Mouse (Mus musculus) layer of hippocampus, postnatal 25 days (tissue): ENCODE data around the gene H2-M3. TPM values are rescaled to one million over a fixed set of nuclear protein-coding genes. Genes with fewer than 3 reads are reported as not detected.
A peak's percentile ranks its signal among the peaks of the same experiment; 100 is the strongest.
"Not testable (repeated sequence)": the region's sequence is repeated elsewhere in the genome, so short reads cannot be mapped to it uniquely, and the experiment has no call there.

ENCODE experiments used
- DNase-seq, 2 experiments: peaks; one replicate each; pipeline ENCODE4 v3.0.0; 2022; ENCODE audit warnings: mixed read lengths in 2 of 2, low spot score in 1 of 2; ENCODE audit errors: extremely low spot score in 1 of 2
- total RNA-seq, 2 experiments: library from RNA; stranded (reverse); gene quantifications; 2 replicates each; pipeline ENCODE4 v1.2.3; 2021

Gene H2-M3
- 1 to 10 TPM; 1.2 to 2.2 TPM for total RNA-seq

DNA sequence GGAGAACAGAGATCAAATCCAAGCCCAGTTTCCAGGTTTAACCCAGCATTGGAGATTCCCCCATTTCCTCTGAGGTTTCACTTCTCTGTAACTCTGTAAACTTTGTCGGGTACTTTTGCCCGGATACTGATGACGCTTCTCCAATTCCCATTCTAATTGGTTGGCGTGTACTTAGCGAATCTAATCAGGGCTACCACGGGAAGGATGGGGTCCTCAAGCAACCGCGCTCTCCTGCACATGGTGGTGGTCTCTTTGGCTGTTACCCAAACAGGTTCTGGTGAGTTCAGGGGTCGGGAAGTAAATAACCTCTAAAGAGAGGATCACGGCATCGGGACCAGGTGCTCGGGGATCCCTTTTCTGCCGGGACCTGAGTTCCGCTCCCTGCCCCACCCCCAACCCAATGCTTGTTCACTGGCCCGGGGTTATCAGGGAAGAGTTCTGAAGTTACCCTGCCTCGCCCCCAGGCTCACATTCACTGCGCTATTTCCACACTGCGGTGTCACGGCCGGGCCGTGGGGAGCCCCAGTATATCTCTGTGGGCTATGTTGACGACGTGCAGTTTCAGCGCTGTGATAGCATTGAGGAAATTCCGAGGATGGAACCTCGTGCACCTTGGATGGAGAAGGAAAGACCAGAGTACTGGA, at the start of gene H2-M3:
H2-M3 (plus strand) TSS at position 163 of the 644 bp plus-strand sequence.
- peak; percentile 86 to 97 for DNase-seq

DNA sequence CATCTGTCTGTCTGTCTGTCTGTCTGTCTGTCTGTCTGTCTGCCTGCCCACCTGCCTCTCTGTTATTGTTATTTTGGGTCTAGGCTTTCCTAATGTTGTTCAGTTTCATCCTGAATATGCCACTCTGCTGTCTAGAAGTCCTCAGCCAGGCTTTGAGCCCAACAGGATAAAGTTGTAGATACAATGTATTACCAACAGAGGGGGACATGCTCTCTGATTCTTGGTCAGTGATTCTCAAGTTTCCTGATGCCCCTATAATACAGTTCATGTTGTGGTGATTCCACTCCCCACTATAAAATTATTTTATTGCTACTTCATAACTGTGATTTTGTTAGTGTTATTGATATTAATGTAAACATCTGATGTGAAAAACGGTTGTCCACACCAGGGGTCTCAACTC, 48.1 kb upstream of the H2-M3 start:
- no peak for DNase-seq

DNA sequence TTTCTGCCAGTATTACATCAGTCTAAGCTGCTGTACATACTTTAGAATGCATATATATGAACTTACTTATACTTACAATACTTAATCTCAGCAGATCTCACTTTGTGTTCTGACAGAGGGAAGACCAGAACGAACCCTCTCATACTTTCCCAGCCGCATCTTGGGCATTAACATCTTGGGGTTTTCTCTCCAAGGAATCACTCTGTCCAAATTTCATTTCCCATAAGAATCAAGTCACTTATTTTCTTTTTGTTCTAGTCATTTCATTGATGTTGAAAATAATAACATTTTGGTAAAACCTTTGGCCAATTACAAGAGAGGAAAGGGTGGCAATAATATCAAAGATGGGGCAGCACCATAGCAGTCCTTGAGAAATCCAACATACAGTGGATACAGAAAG, 32.8 kb upstream of the H2-M3 start, which contains the start of gene Olfr97:
Olfr97 (minus strand) TSS at position 101 of the 400 bp plus-strand sequence.
- not testable (repeated sequence) for DNase-seq

DNA sequence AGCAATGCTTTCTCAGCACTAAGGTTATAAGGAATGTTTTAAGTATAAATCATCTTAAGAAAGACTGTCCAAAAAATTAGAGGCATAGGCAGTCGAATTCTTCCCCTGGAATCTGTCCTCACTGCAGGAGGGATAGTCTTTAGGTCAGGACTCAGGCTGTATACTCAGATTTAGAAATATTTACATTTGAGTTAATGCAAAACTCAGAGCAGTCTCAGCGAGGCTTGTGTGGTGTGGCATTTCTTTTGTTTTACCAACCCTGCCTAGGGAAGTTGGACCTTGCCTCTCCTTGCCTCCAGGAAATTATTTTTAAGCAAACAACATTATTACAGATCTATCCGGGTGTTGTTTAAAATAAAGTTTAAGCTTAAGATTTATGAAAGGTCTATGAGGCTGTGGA, 27.8 kb upstream of the H2-M3 start:
- DNase-seq = no peak

DNA sequence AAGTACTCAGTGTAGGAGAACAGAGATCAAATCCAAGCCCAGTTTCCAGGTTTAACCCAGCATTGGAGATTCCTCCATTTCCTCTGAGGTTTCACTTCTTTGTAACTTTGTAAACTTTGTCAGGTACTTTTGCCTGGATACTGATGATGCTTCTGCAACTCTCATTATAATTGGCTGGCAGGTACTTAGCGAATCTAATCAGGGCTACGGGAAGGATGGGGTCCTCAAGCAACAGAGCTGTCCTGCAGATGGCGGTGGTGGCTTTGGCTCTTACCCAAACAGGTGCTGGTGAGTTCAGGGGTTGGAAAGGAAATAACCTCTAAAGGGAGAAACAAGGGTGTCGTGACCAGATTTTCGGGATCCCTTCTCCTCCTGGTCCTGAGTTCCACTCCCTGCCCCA, 23.3 kb upstream of the H2-M3 start:
- peak in 1 of 2 experiments; percentile 36 for DNase-seq

DNA sequence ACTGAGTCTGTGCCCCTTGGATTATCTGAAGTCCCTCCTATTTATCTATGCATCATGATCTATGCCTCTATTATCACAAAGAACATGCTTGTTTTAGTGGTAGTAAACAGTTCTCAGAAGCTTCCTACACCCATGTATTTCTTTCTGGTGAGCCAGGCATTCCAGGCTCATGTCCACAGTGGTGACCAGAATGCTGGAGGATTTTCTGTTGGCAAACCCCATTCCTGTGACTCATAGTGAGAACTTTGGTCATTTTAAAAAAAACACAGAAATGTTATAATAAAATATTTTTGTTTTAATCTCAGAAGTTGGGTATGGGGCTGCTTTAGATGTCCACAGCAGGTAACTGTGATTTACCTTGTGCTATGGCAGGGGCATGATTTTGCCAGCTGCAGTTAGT, 20.6 kb upstream of the H2-M3 start:
- DNase-seq = no peak

DNA sequence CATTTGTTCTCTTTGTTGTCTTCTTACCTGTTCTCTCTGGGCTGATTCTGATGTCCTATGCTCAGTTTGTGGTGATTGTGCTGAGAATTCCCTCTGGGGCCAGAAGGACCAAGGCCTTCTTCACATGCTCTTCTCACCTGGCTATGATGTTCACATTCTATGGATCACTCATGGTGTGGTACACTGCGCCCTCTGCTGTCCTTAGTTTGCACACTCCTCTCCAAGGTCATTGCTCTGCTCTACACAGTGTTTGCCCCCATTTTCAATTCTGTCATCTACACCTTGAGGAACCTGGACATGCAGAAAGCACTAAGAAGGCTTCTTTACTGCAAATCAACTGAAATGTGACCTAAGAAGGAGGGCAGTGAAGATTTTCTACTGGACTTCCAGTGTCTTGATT, 19.5 kb upstream of the H2-M3 start:
- peak in 1 of 2 experiments; percentile 20 for DNase-seq

DNA sequence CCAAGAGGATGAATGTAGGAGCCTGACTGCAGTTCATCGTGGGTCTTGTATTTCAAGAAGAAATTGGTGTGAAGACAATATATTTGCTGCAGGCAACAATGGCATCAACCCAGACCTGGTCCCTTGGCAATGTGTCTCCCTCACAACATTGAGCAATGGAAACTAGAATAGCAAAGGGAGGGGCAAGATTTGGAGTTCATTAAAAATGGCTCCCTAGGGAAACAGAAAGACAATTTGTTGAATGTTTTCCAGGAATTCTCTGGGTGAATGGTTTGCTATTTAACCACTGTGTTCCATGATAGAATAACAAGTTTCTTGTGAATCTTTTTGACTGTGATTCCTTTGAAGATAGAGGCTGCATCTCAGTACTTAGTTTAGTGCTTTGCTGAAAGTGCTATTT, 6.4 kb upstream of the H2-M3 start, which contains the start of gene Olfr98:
Olfr98 (minus strand) TSS at position 124 of the 400 bp plus-strand sequence.
- no peak for DNase-seq

DNA sequence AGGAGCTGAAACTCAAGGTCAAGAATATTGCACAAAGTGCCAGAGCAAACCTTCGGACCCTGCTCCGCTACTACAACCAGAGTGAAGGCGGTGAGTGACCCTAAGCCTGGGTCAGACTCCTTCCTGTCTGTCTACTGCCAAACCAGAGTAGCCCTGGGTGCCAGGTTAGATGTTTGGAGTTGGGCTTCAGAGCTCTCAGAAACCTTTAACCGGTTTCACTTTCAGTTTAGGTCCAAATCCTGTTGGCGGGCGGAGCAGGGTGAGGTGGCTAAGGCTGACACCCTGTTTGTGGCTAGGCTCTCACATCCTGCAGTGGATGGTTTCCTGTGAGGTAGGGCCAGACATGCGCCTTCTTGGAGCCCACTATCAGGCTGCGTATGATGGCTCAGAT, 677 bp downstream of the H2-M3 start:
- peak in 1 of 2 experiments; percentile 10 for DNase-seq

DNA sequence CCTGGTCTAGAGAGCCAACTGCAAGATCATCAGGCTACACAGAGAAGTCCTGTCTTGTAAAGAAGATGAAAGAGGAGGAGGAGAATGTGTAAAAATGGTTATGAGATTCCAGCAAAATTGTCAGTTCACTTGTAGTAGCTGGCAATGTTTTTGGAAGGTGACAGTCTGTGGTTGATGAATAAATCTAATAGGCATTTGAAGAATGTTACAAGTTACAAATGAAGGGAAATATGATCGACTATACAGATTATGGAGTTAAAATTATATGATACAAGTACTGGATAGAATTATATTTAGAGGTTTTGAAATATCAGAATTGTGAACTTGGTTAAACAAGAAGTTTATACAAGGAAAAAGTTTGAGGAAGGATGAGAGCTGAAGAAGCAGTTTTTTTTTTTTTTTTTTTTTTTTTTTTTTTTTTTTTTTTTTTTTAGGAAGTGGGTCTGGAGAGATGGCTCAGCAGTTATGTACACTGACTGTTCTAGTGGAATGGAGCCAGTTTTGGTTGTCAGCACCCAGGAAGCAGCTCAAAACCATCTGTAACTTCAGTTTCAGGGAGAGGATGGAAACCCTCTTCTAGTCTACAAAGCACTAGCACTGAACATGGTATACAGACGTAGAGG, 5.7 kb downstream of the H2-M3 start:
- DNase-seq = no peak

DNA sequence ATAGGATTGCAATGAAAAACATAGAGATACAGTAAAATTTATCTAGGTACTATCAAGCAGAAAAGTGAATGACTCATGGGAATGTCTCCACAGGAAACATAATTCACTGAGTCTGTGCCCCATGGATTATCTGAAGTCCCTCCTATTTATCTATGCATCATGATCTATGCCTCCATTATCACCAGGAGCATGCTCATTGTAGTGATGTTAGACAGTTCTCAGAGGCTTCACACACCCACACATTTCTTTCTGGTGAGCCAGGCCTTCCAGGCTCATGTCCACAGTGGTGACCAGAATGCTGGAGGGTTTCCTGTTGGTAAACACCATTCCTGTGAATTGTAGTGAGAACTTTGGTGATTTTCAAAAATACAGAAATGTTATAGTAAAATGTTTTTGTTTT, 6.6 kb downstream of the H2-M3 start:
- no peak for DNase-seq

DNA sequence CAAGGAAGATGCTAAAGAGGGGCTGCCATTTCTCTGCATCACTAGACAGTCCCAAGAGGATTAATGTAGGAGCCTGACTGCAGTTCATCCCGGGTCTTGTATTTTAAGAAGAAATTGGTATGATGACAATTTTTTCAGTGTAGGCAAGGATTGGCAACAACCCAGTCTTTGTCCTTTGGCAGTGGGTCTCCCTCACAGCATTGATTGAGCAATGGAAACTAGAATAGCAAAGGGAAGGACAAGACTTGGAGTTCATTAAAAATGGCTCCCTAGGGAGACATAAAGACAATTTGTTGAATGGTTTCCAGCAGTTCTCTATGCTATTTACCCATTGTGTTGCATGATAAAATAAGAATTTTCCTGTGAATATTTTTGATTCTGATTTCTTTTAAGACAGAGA, 10.3 kb downstream of the H2-M3 start:
- DNase-seq = no peak

DNA sequence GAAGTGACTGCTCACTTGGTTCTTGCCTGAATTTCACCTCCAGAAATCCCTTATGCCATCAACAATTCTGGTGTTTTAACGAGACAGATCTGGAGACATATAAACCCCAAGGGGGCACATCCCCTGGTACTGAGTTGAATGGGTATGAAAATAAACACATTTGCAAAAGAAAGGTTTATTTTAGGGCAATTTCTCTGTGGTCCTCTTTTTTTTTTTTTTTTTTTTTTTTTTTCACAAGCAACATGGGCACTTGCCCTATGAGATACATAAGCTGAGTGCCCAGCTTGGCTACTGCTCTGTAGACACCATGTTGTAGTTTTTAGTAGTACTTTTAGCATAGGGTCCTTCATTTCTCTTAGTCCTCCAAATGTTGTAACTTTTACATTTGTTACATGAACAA, 13.3 kb downstream of the H2-M3 start, which contains the start of gene Olfr99:
Olfr99 (minus strand) TSS at position 101 of the 400 bp plus-strand sequence.
- no peak for DNase-seq

DNA sequence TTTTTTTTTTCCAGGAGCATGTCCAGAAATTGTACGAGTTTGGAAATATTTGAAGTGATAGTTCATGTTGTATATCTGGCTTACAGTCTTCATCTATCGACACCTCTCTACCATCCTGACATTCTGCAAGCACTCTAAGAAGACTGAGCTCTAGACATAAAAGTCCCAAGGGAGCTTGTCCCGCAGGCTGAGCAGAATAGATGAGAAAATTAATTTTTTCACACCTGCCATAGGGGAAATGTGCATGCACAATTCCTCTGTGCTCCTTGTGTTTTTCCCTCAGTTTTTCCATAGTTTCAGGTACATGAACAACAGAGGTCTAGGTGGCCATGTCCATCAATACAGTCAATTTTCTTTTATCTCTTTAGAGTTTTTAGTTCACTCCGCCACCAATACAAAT, 34.2 kb downstream of the H2-M3 start, which contains the start of gene Olfr101:
Olfr101 (minus strand) TSS at position 101 of the 400 bp plus-strand sequence.
- DNase-seq = no peak

DNA sequence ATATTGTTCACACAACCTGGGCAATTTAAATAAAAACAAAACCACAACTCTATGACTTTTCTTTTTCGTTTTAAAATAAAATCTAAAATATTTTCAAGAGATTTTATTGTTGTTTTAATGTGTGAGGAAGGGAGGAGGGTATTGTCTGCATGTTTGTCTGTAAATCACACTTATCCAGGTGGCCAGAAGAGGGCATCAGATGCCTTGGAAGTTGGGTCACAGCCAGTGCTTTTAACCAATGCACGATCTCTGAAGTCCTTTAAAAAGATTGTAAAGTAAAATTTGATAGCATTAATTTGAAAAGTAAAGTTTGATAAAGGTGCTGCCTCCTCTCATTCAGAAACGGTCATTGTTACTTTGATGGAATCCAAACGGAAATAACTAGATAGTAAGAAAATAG, 38.5 kb downstream of the H2-M3 start:
- DNase-seq = no peak

DNA sequence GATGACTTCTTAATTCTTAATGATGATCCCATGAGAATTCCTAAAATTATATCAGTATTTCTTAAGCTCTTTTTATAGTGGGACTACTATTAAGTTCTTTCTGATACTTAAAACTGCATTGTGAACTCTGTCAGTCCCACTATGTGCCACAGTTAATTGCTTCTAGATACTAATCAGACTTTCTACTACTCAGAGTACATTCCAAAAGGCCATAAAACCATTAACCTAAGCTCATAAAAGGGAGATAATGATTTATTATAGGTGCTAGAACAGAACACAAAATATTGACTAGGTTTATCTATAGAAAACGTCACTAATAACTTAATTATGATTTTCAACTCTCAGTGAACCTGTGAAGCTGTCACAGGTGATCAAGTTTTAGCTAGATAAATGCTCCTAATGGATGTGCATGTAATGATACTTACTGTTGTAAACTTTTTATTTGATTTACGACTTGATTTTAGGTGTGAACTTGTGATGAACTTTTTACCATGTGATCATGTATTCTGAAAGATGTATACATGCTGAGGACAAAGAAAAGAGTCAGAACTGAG, 40.2 kb downstream of the H2-M3 start:
- no peak for DNase-seq

DNA sequence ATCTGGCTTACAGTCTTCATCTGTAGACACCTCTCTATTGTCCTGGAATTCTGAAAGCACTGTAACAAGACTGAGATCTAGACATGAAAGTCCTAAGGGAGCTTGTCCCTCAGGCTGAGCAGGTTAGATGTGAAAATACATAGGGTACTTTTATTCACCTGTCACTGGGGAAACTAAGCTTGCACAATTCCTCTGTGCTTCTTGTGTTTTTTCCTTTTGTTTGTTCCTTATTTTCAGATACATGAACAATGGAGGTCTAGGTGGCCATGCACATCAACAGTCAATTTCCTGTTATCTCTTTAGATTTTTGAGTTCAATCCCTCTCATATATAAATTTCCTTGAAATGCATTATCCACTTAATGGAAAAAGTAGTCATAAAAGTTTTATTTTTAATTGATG, 46.9 kb downstream of the H2-M3 start, which contains the start of gene Olfr102:
Olfr102 (minus strand) TSS at position 101 of the 400 bp plus-strand sequence.
- DNase-seq = no peak

Other genes starting within 250 kb of the H2-M3 start
- gene Mog, start 246.8 kb upstream of the H2-M3 start, total RNA-seq = 100 to 1,000 TPM in 1 of 2 experiments, 10 to 100 TPM in 1; 96.8 to 121 TPM
- gene Gabbr1, start 224.3 kb upstream of the H2-M3 start, total RNA-seq = 100 to 1,000 TPM; 706 to 708 TPM
- under 1 TPM in 1 of 2 experiments, not detected in 1; 0.14 TPM for gene Olfr90, start 181.7 kb upstream of the H2-M3 start, total RNA-seq
- not detected for gene Olfr91, start 171.9 kb upstream of the H2-M3 start, total RNA-seq
- not detected for gene Olfr92, start 150.1 kb upstream of the H2-M3 start, total RNA-seq
- not detected for gene Olfr93, start 108.7 kb upstream of the H2-M3 start, total RNA-seq
- not detected for gene Ubd, start 76.3 kb upstream of the H2-M3 start, total RNA-seq
- gene Olfr94, start 69.2 kb upstream of the H2-M3 start, total RNA-seq = not detected
- gene Olfr95, start 57.1 kb upstream of the H2-M3 start, total RNA-seq = not detected
- gene Olfr96, start 50.1 kb upstream of the H2-M3 start, total RNA-seq = not detected
- gene Olfr97, start 32.9 kb upstream of the H2-M3 start, total RNA-seq = not detected
- not detected for gene Olfr98, start 6.5 kb upstream of the H2-M3 start, total RNA-seq
- not detected for gene Olfr99, start 13.2 kb downstream of the H2-M3 start, total RNA-seq
- not detected for gene Olfr101, start 34.1 kb downstream of the H2-M3 start, total RNA-seq
- gene Olfr102, start 46.8 kb downstream of the H2-M3 start, total RNA-seq = not detected
- not detected for gene Olfr103, start 69.5 kb downstream of the H2-M3 start, total RNA-seq
- gene Olfr104-ps, start 89.4 kb downstream of the H2-M3 start, total RNA-seq = not detected
- gene Olfr105-ps, start 108.8 kb downstream of the H2-M3 start, total RNA-seq = not detected
- not detected for gene Olfr106-ps, start 120.2 kb downstream of the H2-M3 start, total RNA-seq
- not detected for gene Olfr107, start 129.0 kb downstream of the H2-M3 start, total RNA-seq
- gene Olfr108, start 175.3 kb downstream of the H2-M3 start, total RNA-seq = not detected
- not detected for gene Olfr109, start 188.7 kb downstream of the H2-M3 start, total RNA-seq
- not detected for gene H2-M2, start 213.3 kb downstream of the H2-M3 start, total RNA-seq
- gene Olfr110, start 222.2 kb downstream of the H2-M3 start, total RNA-seq = not detected
- not detected for gene Olfr111, start 237.8 kb downstream of the H2-M3 start, total RNA-seq